Mouse (Mus musculus) splenic B cell, adult 2 months (primary cell): ENCODE measurements at regions not wholly inside any gene's neighbourhood (a gene's known extent, or its start where the extent isn't known, plus 50 kb on each side); places are given as distances from the start of the nearest gene placed in this dataset.

Experiments used
- DNase-seq: peaks from one replicate; pipeline ENCODE4 v3.0.0-alpha.2; 2011; ENCODE audit warnings: low read depth, low spot score
- H3K27me3 ChIP-seq: 2 replicates; pipeline ENCODE4 v1.6.1; 2012; ENCODE audit warnings: mild to moderate bottlenecking, low read length, moderate library complexity, mixed read lengths; ENCODE audit not compliant: control insufficient read depth, poor library complexity, insufficient read depth, severe bottlenecking
- H3K36me3 ChIP-seq: 2 replicates; pipeline ENCODE4 v1.6.1; 2012; ENCODE audit warnings: mild to moderate bottlenecking, low read length, moderate library complexity, mixed read lengths; ENCODE audit not compliant: control insufficient read depth, poor library complexity, insufficient read depth, severe bottlenecking

DNA sequence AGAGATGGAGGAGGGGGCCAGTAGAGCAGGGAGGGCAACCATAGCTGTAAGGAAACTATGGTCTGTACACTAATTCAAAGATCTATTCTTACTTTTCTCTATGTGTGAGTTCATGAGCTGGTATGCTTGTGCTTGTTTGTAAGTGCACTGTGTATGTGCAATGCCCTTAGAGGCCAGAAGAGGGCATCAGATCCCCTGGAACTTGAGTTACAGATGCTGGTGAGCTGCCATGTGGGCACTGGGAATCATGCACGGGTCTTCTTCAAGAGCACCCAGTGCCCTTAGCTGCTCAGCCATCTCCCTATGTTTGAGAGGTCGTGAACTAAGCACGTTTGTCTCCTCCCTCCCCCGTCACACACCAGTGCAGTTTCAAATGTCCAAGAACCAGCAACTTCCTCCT lies 68.9 kb downstream of the Tbx3 start:
- H3K27me3 ChIP-seq: no peaks in the 10 kb centered on the region
- no peak for DNase-seq
- no peaks in the 10 kb centered on the region for H3K36me3 ChIP-seq

DNA sequence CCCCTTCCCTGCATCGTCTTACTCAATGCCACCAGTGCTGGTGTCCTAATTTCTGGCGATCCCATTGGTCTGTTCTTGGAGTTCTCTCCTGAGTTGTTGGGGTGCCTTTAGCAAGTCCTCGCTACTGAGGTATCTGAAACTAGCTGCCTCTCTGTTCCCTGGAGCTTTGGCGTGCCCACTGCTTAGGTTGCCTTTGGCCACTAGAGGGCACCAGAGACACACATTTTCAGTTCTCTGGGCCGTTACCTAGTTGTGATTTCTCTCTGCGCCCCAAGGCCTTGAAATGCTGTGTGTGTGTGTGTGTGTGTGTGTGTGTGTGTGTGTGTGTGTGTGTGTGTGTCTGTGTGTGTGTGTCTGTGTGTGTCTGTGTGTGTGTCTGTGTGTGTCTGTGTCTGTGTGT lies 70.6 kb downstream of the Tbx3 start:
- no peaks in the 10 kb centered on the region for H3K36me3 ChIP-seq
- no peaks in the 10 kb centered on the region for H3K27me3 ChIP-seq
- peak; percentile 67 for DNase-seq

DNA sequence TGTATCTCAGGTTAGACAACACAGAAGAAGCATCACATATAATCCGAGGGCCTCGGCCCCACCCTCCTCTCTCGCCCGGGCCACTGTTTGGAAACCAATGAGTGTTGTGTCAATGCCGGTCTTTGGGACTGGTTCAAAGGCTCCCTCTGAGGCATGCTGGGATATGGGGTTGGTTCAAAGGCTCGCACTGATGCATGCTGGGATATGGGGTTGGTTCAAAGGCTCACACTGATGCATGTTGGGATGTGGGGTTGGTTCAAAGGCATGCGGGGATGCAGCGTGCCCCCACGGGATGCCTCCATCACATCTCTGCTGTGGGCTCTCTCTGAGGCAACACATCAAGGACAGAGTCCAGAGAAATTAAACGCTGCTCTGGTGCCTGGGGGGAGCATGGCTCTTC lies 73.3 kb downstream of the Tbx3 start:
- DNase-seq: no peak
- Histone ChIP-seq H3K36me3 (no peaks in the 10 kb centered on the region), H3K27me3 (no peaks in the 10 kb centered on the region)

DNA sequence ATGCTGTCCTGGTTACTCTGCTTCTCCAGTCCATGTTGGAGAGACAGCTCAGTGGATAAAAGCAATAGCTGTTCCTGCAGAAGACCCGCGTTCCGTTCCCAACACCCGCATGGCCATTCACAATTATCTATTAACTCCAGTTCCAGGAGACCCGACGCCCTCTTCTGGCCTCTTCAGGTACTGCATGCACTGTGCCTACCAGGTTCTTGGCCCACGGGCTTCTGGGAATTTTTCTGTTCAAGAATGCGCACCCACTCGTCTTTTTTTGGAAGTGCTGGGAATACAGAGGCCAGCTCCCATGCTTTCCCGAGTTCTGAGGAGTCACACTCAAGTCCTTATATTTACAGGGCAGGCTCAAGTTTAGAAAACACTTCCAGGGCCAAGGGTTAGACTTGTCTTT lies 76.6 kb downstream of the Tbx3 start:
- DNase-seq: no peak

DNA sequence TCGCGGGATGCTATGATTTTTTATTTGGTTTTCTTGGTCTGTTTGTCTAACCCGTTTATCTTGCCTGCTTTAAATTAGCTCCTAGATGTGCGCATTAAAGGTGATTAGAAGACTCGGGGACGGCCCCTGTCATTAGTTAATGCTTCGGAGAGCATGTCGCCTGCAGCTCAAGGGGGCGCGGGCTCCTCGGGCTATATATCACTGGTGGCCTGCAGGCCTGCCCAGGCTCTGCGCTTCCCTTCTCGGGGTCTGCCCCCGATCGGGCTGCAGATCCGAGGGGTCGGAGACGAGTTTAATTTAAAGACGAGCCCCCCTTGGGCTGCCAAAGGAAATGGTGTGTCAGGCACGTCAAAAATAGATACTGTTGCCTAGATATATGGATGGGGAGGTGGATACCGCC lies 78.2 kb downstream of the Tbx3 start:
- no peak for DNase-seq
- Histone ChIP-seq H3K36me3 (no peaks in the 10 kb centered on the region), H3K27me3 (no peaks in the 10 kb centered on the region)

More for the DNA sequence above, 76.6 kb downstream of the Tbx3 start:
- Histone ChIP-seq H3K36me3 (no peaks in the 10 kb centered on the region), H3K27me3 (no peaks in the 10 kb centered on the region)

DNA sequence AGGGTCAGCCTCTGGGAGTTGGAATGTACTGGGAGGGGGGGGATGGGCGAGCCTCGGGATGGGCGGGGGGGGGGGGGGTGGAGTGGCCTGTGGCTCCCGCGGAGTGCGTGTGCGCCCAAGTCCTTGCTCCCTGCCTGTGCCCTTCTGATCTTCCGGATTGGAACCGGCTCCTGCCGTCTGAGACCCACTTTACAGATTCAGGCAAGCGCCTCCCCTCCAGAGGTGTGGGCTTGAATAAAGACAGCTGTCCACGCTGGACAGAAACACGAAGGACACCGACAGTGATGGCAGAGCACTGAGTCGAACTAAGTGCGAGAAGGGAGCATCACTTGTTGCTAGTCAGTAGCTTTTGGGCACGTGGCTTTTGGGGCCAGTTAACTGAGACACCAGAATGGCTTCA lies 78.7 kb downstream of the Tbx3 start:
- Histone ChIP-seq H3K36me3 (no peaks in the 10 kb centered on the region), H3K27me3 (no peaks in the 10 kb centered on the region)
- DNase-seq: no peak

DNA sequence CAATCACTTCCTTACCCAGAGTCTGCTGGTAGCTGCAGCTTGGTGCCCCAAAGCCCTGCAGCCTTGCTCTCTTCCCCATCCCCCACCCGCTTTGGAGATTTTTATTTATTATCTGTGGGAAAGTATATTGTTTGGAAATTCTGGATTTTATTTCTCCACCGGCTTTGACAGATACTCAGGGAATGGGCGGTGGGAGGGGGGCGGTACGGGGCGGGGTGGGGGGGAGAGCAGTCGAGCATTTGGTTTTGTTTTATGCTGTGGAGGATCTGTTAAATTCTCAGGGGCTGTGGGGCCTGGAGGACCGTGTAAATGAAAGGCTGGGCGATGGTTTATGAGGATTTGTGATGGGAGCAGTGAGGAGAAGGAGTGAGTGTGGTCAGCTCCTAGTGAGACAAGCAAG lies 76.7 kb upstream of the Tbx5 start:
- DNase-seq: no peak
- no peaks in the 10 kb centered on the region for H3K36me3 ChIP-seq
- H3K27me3 ChIP-seq: no peaks in the 10 kb centered on the region

DNA sequence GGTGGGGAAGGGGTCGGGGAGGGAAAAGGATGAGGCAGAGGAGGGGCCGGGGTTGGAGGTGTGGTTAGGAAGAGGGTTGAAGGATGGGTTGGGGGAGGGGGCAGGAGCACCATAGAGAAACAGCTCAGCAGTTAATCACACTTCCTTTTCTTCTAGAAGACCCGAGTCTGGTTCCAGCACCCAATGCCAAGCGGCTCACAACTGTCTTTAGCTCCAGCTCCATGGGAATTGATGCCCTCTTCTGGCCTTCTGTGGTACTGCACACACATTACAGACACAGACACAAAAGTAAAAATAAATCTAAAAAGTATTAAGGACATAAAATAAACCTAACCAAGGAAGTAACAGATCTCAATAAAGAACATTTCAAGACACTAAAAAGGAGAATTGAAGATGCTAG lies 73.6 kb upstream of the Tbx5 start:
- no peak for DNase-seq
- Histone ChIP-seq H3K36me3 (no peaks in the 10 kb centered on the region), H3K27me3 (no peaks in the 10 kb centered on the region)

DNA sequence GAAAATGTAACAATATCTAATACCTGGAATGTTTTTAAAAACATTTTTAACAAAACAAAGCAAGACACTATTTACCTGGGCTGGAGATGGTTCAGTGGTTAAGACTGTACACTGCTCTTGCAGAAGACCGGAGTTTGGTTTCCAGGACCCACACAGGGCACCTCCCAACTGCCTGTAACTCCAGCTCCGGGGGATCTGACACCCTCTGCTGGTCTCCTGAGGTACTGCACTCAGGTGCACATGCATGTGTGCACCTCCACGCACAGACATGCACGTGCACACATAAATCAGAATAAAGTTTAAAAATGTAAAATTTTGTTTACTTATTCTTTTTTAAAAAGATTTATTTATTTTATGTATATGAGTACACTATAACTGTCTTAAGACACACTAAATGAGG lies 70.4 kb upstream of the Tbx5 start:
- Histone ChIP-seq H3K36me3 (no peaks in the 10 kb centered on the region), H3K27me3 (no peaks in the 10 kb centered on the region)
- DNase-seq: no peak

DNA sequence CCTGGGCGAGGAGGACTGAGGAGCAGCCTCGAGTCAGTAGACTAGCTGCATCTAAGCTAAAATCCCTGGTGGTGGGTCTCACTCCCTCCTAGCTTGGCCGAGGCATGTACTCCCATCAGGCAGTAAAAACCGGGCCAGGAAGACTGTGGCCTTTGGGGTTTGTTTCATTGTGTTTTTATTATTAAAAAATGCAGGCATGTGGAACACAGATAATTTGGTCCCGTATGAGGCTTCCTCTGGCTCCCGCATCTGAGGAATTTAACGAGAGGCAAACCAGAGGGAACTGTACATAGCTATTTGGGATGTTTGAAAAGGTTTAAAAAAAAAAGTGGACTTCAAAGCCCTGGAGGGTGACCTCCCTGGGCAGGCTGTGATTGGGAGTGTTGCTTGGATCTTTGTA lies 69.1 kb upstream of the Tbx5 start:
- Histone ChIP-seq H3K36me3 (no peaks in the 10 kb centered on the region), H3K27me3 (no peaks in the 10 kb centered on the region)
- no peak for DNase-seq

DNA sequence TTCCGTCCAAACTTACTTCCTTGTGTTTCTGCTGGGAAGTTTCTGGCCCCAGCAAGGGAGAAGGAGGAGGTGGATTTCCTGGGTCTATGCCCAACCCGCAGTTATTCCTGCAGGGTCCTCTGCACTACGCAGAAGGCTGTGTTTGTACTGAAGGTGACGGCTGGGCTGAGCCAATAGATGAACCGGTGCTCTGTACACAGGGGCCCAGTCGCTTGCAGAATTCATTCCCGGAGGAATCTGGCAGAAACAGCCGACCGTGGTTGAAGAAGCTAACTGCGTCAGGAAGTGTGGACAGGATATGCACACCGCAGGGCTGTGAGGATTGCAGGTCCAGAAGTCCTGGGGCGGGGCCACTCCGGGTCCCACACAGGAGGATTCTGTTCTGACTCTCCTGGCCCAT lies 66.1 kb upstream of the Tbx5 start:
- Histone ChIP-seq H3K36me3 (no peaks in the 10 kb centered on the region), H3K27me3 (no peaks in the 10 kb centered on the region)
- DNase-seq: no peak

DNA sequence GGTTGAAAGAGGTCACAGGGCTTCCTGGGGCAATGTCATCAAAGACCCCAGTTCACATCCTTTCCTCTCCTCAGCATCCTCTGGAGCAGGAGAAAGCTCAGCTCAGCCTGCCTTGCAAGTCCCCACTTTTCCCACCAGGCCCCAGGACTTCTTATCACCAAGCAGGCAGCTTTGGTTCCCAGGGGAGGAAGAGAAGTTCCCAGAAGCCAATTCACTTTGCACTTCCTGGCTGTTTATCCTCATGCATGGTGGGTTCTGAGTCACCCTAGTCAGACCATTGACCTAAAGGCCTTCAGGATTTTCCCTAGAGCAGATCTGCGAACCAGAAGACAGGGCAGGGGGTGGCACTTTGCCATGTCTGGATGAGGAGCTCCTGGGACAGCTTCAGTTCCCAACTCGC lies 61.5 kb upstream of the Tbx5 start:
- no peak for DNase-seq
- Histone ChIP-seq H3K36me3 (no peaks in the 10 kb centered on the region), H3K27me3 (no peaks in the 10 kb centered on the region)

DNA sequence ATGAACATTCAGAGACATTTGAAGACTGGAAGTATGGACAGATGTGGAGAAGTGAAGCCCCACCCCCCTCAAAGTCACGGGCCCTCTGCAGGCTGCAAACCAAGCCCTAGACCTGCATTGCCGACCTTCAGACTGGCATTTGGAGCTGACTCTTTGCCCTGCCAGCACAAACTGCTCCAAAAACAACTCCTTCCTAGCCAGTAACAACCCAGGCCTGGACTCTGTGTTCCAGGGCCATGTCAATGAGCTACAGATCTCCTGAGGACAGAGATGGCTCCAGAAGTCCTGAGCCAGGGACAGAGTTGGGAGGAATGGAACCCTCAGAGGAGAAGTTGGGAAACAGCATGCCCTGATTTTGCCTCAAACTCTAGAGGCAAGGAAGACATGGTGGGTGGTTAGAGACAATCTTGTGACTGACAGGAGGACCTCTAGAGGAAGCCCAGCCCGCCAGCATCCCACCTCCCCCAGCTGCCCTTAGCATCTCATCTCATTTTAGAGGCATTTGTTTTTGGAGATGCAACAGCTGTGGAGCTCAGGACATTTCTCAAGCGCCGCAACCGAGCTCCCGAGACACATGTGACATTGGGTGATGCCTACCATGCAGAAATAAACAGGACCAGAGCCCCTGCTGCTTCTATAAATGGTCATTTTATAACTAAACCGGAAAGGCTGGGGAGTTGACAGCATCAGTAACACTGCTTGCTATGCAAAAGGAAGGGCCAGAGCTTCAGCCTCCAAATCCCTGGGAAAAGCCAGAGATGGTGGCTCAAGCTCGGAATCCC lies 56.2 kb upstream of the Tbx5 start:
- DNase-seq: no peak
- no peaks in the 10 kb centered on the region for H3K27me3 ChIP-seq

DNA sequence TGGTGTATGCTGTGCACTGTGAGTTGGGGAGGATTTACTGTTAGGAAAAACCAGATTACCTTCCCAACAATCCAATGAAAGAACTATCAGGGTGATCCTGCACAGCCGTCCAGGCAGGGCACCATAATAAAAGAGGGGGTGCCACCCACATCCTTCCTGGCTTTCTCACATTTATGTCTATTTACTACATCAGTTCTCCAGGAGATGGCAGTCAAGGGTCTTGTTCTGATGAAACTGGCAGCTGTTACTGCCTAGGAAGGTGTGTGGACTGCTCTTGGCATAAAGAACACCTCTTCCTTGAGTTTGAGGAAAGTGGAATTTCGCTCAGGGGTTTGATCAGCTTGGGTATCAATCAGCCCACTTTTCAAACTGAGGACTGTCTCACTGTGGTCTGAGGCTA lies 54.6 kb upstream of the Tbx5 start:
- DNase-seq: peak; percentile 5
- Histone ChIP-seq H3K36me3 (no peaks in the 10 kb centered on the region), H3K27me3 (no peaks in the 10 kb centered on the region)

More for the DNA sequence above, 56.2 kb upstream of the Tbx5 start:
- H3K36me3 ChIP-seq: no peaks in the 10 kb centered on the region

DNA sequence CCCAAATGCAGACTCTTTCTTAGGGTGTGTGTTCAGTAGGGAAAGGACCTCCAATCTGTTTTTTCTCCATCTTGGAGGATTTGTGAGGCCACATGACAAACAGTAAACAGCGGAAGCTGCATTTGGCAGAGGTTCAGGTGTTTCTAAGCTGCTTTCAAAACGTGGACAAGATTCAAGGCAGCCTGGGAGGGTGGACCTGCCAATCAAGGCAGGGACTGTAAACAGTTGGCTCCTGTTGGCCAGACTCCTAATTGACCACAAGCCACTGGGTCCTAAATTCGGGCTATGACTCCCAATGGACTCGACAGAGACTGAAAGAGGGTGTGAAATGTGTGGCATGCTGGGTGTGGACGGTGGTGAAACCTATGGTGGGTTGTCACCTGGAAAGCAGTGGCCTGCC lies 51.1 kb upstream of the Tbx5 start:
- Histone ChIP-seq H3K27me3 (no peaks in the 10 kb centered on the region), H3K36me3 (no peaks in the 10 kb centered on the region)
- no peak for DNase-seq
